Mouse (Mus musculus): ENCODE measurements around the gene Nlgn1.

GRCm38 (mm10) chr3:26026025-26026424 is 306.2 kb downstream of the Nlgn1 start:
- TF ChIP-seq ZNF384 (IDR thresholded peaks at IDR 0.05; ENCODE audit: low read depth, low read length) (no peak), ZC3H11A (IDR thresholded peaks at IDR 0.05; ENCODE audit: borderline replicate concordance, low read depth, low read length) (no peak), MAFK (IDR thresholded peaks at IDR 0.05; ENCODE audit: insufficient read depth, low read depth, low read length) (no peak), HCFC1 (IDR thresholded peaks at IDR 0.05; ENCODE audit: borderline replicate concordance, insufficient read depth, low read length) (no peak), CHD2 (IDR thresholded peaks at IDR 0.05; ENCODE audit: low read depth, low read length) (no peak)
